Mouse (Mus musculus) central nervous system, embryonic 14 days (tissue): ENCODE results near the gene A530084C06Rik. TPM values are rescaled to one million over a fixed set of nuclear protein-coding genes. Genes with fewer than 3 reads are reported as not detected.

Experiments used
- polyA plus RNA-seq: library from polyadenylated mRNA; depleted of rRNA; stranded (reverse); fragments of >200 nt; gene quantifications from 2 replicates; pipeline ENCODE4 v1.2.3, GENCODE M21; 2012; rRNA removed

The A530084C06Rik gene
- polyA plus RNA-seq: 0.72 and 0.73 TPM in 2 replicates

DNA sequence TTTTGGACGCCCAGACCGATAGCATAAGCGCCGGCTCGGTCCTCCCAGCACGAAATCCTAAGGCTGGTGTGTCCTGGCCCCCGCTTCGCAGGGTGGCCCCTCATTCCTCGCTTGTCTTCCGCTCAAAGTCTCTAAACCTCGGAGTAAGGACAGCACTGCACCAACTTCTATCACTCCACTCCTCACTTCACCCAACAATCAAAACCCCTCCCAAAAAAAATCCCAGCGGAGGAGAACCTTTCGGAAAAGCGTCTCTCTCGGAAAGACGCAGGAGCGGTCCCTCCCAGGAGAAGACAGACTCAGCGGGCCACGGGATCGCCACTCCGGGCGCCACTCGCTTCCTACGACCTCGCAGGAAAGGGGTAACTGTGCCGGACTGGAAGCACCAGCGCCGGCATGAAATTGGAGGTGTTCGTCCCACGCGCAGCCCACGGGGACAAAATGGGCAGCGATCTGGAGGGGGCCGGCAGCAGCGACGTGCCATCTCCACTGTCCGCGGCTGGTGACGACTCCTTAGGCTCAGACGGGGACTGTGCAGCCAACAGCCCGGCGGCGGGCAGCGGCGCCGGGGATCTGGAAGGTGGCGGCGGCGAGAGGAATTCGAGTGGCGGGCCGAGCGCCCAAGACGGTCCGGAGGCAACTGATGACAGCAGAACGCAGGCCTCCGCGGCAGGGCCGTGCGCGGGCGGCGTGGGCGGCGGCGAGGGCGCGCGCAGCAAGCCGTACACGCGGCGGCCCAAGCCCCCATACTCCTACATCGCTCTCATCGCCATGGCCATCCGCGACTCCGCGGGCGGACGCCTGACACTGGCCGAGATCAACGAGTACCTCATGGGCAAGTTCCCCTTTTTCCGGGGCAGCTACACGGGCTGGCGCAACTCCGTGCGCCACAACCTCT is at the start of gene A530084C06Rik:
A530084C06Rik (minus strand) TSS at position 813 of the 898 bp plus-strand sequence.

DNA sequence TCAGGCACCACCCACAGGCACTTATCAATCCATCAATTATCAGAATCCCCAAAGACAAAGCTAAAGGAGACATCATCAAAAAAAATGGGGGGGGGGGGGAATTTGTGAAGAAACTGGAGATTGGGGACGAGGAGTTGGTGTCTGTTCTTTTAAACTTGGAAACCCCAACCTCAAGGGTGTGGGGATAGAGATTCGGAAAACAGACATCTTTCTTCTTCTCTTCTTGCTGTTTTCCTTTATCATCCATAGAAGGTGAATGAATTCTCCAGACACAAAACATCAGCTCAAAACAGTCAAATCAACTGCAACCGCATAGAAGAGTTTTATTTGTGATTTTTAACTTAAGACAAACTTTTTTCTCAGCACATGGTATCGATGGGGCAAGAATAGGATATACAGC is 3.3 kb downstream of the A530084C06Rik start, which contains the start of gene Foxq1:
Foxq1 (plus strand) TSS at position 301 of the 400 bp plus-strand sequence.

Other genes starting within 250 kb of the A530084C06Rik start
- 3.8 and 4.7 TPM in 2 replicates for gene Foxq1, start 3.2 kb downstream of the A530084C06Rik start, polyA plus RNA-seq
- 9.9 and 12.4 TPM in 2 replicates for gene Foxf2, start 66.5 kb upstream of the A530084C06Rik start, polyA plus RNA-seq
- gene Foxc1, start 247.3 kb upstream of the A530084C06Rik start, polyA plus RNA-seq: 4.9 and 9.4 TPM in 2 replicates